Mouse (Mus musculus): ENCODE data around the gene Ifna7. TPM values are rescaled to one million over a fixed set of nuclear protein-coding genes. Genes with fewer than 3 reads are reported as not detected.

Gene Ifna7
- polyA plus RNA-seq (2021; fragmentation: Nextera tagmentation) = not detected in 2 replicates
- long read RNA-seq, experiment 1 = 0 reads
- long read RNA-seq, experiment 2 = 0 reads

GRCm38 (mm10) chr4:88815928-88816327 is at the start of gene Ifna7:
Gene Ifna7 (plus strand): TSS chr4:88816228.

DNA sequence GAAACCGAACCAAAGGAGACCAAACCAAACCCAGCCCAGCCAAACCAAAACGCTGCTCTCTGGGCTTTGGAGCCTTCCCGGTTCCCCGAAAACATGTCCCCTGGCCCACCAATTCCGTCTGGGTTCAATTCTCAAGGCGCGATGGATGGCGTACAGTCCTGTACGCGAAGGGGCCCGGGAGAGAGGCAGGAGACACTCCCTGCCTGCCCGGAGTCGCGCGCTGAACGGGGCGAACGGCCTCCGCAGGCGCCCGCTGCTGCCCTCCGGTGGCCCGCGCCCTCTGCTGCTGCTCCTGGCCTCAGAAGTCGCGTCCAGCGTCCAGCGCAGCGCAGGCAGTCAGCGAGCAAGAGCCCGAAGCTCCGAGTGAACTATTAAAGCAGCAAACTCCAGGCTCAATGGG is 42.5 kb upstream of the Ifna7 start, which contains the start of gene Gm13290:
Gene Gm13290 (plus strand): TSS at position 301 of the 400 bp plus-strand sequence.

GRCm38 (mm10) chr4:88776622-88777021 is 39.4 kb upstream of the Ifna7 start, which contains the start of gene Gm13289:
Gene Gm13289 (plus strand): TSS chr4:88776922.

GRCm38 (mm10) chr4:88779550-88779949 is 36.5 kb upstream of the Ifna7 start, which contains the start of gene Gm13272:
Gene Gm13272 (plus strand): TSS chr4:88779850.

DNA sequence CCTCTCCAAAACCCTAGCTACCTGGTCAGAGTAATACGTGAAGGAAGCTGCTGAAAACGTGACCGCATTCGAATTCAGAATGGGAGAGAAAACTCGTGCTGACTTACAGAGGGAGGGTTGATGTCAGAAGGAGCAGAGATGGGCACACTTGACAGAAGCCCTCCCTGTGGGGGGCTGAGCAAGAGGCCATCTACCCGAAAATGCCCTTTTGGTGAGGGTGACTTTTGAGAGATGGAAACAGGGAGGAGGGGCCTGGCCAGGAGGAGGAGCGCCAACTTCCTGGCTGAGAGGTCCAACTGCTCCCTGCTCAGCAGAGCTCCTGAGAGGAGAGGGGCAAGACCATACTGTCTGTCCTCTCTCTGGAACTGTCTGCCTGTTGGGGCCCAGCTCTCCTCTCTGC is 34.2 kb upstream of the Ifna7 start, which contains the start of gene Ifnz:
Gene Ifnz (plus strand): TSS at position 301 of the 400 bp plus-strand sequence.

GRCm38 (mm10) chr4:88785409-88785808 is 30.6 kb upstream of the Ifna7 start, which contains the start of gene Gm13276:
Gene Gm13276 (plus strand): TSS chr4:88785709.

GRCm38 (mm10) chr4:88788402-88788801 is 27.6 kb upstream of the Ifna7 start, which contains the start of gene Gm13277:
Gene Gm13277 (plus strand): TSS chr4:88788632.

GRCm38 (mm10) chr4:88791250-88791649 is 24.8 kb upstream of the Ifna7 start, which contains the start of gene Gm13278:
Gene Gm13278 (plus strand): TSS chr4:88791550.

DNA sequence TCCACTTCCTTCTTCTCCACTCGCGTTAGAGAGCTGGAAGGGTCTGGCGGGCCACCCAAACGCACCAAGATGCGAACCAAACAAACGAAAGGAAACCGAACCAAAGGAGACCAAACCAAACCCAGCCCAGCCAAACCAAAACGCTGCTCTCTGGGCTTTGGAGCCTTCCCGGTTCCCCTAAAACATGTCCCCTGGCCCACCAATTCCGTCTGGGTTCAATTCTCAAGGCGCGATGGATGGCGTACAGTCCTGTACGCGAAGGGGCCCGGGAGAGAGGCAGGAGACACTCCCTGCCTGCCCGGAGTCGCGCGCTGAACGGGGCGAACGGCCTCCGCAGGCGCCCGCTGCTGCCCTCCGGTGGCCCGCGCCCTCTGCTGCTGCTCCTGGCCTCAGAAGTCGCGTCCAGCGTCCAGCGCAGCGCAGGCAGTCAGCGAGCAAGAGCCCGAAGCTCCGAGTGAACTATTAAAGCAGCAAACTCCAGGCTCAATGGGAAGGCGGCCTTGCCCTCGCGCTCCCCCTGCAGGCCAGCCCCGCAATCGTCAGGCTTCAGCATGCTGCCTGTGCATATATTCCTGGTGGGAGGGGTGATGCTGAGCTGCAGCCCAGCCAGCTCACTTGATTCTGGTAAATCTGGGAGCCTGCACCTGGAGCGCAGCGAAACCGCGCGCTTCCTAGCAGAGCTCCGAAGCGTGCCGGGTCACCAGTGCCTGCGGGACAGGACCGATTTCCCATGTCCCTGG is 21.9 kb upstream of the Ifna7 start, which contains the start of gene Gm13275:
Gene Gm13275 (plus strand): TSS at position 552 of the 740 bp plus-strand sequence.

DNA sequence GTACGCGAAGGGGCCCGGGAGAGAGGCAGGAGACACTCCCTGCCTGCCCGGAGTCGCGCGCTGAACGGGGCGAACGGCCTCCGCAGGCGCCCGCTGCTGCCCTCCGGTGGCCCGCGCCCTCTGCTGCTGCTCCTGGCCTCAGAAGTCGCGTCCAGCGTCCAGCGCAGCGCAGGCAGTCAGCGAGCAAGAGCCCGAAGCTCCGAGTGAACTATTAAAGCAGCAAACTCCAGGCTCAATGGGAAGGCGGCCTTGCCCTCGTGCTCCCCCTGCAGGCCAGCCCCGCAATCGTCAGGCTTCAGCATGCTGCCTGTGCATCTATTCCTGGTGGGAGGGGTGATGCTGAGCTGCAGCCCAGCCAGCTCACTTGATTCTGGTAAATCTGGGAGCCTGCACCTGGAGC is 18.9 kb upstream of the Ifna7 start, which contains the start of gene Gm13279:
Gene Gm13279 (plus strand): TSS at position 301 of the 400 bp plus-strand sequence.

GRCm38 (mm10) chr4:88799365-88799764 is 16.7 kb upstream of the Ifna7 start, which contains the start of gene Gm13285:
Gene Gm13285 (plus strand): TSS chr4:88799665.

DNA sequence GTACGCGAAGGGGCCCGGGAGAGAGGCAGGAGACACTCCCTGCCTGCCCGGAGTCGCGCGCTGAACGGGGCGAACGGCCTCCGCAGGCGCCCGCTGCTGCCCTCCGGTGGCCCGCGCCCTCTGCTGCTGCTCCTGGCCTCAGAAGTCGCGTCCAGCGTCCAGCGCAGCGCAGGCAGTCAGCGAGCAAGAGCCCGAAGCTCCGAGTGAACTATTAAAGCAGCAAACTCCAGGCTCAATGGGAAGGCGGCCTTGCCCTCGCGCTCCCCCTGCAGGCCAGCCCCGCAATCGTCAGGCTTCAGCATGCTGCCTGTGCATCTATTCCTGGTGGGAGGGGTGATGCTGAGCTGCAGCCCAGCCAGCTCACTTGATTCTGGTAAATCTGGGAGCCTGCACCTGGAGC is 13.1 kb upstream of the Ifna7 start, which contains the start of gene Gm13287:
Gene Gm13287 (plus strand): TSS at position 301 of the 400 bp plus-strand sequence.

DNA sequence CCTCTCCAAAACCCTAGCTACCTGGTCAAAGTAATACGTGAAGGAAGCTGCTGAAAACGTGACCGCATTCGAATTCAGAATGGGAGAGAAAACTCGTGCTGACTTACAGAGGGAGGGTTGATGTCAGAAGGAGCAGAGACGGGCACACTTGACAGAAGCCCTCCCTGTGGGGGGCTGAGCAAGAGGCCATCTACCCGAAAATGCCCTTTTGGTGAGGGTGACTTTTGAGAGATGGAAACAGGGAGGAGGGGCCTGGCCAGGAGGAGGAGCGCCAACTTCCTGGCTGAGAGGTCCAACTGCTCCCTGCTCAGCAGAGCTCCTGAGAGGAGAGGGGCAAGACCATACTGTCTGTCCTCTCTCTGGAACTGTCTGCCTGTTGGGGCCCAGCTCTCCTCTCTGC is 10.8 kb upstream of the Ifna7 start, which contains the start of gene Gm13288:
Gene Gm13288 (plus strand): TSS at position 301 of the 400 bp plus-strand sequence.

DNA sequence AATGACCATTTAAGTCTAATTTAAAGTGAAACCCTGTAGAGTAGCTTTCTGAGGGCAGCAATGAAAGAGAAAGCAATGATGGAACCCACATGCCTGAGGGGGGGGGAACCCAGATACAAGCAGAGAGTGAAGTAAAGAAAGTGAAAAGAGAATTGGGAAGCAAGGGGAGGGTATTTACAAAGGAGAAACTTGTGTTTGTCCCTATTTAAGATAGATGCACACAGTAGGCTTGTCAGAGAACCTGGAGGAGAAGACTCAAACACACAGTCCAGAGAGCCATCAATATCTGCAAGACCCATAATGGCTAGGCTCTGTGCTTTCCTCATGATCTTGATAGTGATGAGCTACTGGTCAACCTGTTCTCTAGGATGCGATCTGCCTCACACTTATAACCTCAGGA is 3.6 kb downstream of the Ifna7 start, which contains the start of gene Ifna11:
Gene Ifna11 (plus strand): TSS at position 301 of the 400 bp plus-strand sequence.

GRCm38 (mm10) chr4:88827116-88827515 is 11.1 kb downstream of the Ifna7 start, which contains the start of gene Ifna6:
Gene Ifna6 (plus strand): TSS chr4:88827416.

DNA sequence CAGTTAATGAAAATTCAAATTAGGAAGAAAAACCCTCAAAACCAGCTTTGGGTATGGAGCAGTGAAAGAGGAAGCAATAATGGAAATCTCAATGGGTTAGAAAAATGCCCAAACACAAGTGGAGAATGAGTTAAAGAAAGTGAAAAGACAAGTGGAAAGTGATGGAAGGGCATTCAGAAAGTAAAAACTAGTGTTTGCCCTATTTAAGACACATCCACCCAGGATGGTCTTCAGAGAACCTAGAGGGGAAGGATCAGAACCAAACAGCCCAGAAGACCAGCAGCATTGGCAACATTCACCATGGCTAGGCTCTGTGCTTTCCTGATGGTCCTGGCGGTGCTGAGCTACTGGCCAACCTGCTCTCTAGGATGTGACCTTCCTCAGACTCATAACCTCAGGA is 19.2 kb downstream of the Ifna7 start, which contains the start of gene Ifna5:
Gene Ifna5 (plus strand): TSS at position 301 of the 400 bp plus-strand sequence.

GRCm38 (mm10) chr4:88841438-88841911 is 25.4 kb downstream of the Ifna7 start, which contains the start of gene Ifna4:
Gene Ifna4 (plus strand): TSS chr4:88841861.

GRCm38 (mm10) chr4:88849698-88850097 is 33.7 kb downstream of the Ifna7 start, which contains the start of gene Ifna1:
Gene Ifna1 (plus strand): TSS chr4:88850087.

Data from layer of hippocampus, adult 6 months (tissue).